Mouse (Mus musculus) neural tube, embryonic 14.5 days (tissue): ENCODE measurements around the gene Nxph3. TPM values are rescaled to one million over a fixed set of nuclear protein-coding genes. Genes with fewer than 3 reads are reported as not detected.

Experiments
- ATAC-seq: fragments of 200-750 bp; cut with Nextera tagmentation; 2 replicates; pipeline ENCODE4 v1.8.0; 2017; ENCODE audit warnings: low read depth, mild to moderate bottlenecking, moderate TSS enrichment, moderate library complexity
- H3K27ac ChIP-seq: fragments of 300-500 bp; sonication (generic); 2 replicates; pipeline ENCODE4 v1.5.1; 2014; ENCODE audit warnings: low read depth, mild to moderate bottlenecking, control low read depth, low read length, moderate library complexity, mixed read lengths
- H3K27me3 ChIP-seq: fragments of 300-500 bp; sonication (generic); 2 replicates; pipeline ENCODE4 v1.6.1; 2014; ENCODE audit warnings: low read length; ENCODE audit not compliant: control insufficient read depth, insufficient read depth
- H3K36me3 ChIP-seq: fragments of 300-500 bp; sonication (generic); 2 replicates; pipeline ENCODE4 v1.6.1; 2014; ENCODE audit warnings: low read length, mixed read lengths; ENCODE audit not compliant: control insufficient read depth, insufficient read depth
- H3K4me1 ChIP-seq: fragments of 300-500 bp; sonication (generic); 2 replicates; pipeline ENCODE4 v1.6.1; 2014; ENCODE audit warnings: low read length; ENCODE audit not compliant: control insufficient read depth, insufficient read depth
- H3K4me2 ChIP-seq: fragments of 300-500 bp; sonication (generic); 2 replicates; pipeline ENCODE4 v1.6.1; 2014; ENCODE audit warnings: mild to moderate bottlenecking, low read depth, low read length, control low read depth
- H3K4me3 ChIP-seq: fragments of 300-500 bp; sonication (generic); 2 replicates; pipeline ENCODE4 v1.5.1; 2014; ENCODE audit warnings: low read depth, low read length, control low read depth, mixed read lengths
- H3K9ac ChIP-seq: fragments of 300-500 bp; sonication (generic); replicated peaks from 2 replicates; pipeline ENCODE4 v1.6.1; 2014; ENCODE audit warnings: low read depth, mild to moderate bottlenecking, control low read depth, low read length, mixed read lengths
- H3K9me3 ChIP-seq: fragments of 300-500 bp; sonication (generic); 2 replicates; pipeline ENCODE4 v1.6.1; 2016; ENCODE audit warnings: low read length; ENCODE audit not compliant: control insufficient read depth
- WGBS: fragments of 180-500 bp; shearing (Covaris S2); extraction: QIAGEN DNeasy Blood & Tissue Kit; methylation state at CpG from one replicate; pipeline ENCODE4 v1.1.7; 2014; 5-methylcytosine and 5-hydroxymethylcytosine counted together
- polyA plus RNA-seq: library from polyadenylated mRNA; unstranded; fragments of >200 nt; fragmentation: Nextera tagmentation; extraction: Ambion mirVana; gene quantifications from 2 replicates; pipeline ENCODE4 v1.2.1, GENCODE M21; 2014

Gene Nxph3
- polyA plus RNA-seq, 1 experiment from 2014 or later, result 1.4 TPM

DNA sequence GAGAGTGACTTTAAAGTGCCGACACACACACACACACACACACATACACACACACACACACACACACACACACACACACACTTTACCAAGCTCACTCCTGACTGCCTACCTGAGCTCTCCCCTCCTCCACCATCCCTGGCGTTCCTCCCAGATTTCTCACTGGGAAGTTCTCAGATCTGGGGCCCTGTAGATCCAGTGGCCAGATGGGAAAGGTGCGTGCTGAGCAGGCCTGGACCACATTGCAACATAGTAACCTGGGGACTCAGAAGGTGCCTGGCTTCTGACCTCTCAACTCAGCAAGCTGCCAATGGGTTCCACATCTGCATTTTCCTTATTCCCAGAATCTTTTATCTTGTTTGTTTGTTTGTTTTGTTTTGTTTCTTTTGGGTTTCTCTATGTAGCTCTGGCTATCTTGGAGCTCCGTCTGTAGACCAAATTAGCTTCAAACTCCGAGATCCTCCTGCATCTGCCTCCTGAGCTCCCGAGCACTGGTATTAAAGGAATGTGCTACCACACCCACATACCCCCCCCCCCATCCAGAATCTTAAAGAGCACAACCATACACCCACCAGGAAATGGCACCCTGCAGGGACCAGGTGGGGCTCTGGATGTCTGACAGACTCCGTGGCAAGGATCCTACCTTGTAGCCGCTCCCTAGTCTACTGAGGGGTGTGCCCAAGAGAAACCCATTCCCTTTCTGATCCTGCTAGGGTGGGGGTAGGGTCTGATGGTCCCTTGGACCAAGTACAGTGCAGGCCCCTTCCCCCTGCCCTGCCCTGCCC is 30.4 kb upstream of the Nxph3 start:
- Histone ChIP-seq H3K4me3 (no peak overlapping the region), H3K4me1 (no peaks in the 10 kb centered on the region), H3K27me3 (no peaks in the 10 kb centered on the region), H3K27ac (no peak overlapping the region), H3K36me3 (no peaks in the 10 kb centered on the region), H3K4me2 (no peak overlapping the region), H3K9ac (no peak overlapping the region), H3K9me3 (no peaks in the 10 kb centered on the region)
- no peak for ATAC-seq
- 92% methylated on average over 8 of the region's 8 CpGs for WGBS

DNA sequence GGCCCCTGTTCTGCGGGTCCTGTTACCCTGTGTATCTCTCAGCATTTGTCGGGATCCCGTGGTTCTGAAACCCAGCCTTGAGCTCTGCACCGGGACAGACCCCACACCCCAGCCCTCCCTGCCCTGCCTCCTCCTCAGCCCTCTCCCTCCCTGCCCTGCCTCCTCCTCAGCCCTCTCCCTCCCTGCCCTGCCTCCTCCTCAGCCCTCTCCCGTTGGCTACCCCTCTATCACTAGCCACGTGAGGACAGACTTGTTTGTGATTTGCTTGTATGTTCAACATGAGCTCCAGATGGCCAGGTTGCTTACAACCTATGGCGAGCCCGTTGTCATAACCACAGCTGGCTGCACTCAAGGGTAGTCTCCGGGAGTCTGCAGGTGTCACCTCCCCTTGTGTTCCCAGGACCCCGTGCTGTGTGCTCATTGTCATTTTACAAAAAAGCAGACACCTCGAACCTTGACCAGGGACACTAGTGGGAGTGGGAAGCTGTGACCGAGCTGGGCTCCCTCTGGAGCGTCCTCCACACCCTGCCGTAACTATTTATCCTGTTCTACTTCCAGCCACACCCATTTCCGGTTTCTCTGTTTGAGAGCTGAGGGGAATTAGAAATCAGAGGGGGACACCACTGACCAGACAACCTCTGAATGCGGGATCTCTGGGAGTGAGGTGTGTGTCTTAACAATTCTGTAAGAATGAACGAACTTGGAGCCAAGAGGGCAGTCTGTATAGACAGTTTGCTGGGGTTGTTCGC is 26.4 kb upstream of the Nxph3 start:
- Histone ChIP-seq H3K27ac (no peak overlapping the region), H3K9ac (no peak overlapping the region), H3K9me3 (no peaks in the 10 kb centered on the region), H3K27me3 (no peaks in the 10 kb centered on the region), H3K4me1 (no peaks in the 10 kb centered on the region), H3K36me3 (no peaks in the 10 kb centered on the region), H3K4me3 (no peak overlapping the region), H3K4me2 (no peak overlapping the region)
- no peak for ATAC-seq
- WGBS, result 34% methylated on average over 18 of the region's 18 CpGs

GRCm38 (mm10) chr11:95538378-95539104 is 24.2 kb upstream of the Nxph3 start:
- Histone ChIP-seq H3K27ac (no peak overlapping the region), H3K9ac (no peak overlapping the region), H3K4me2 (no peak overlapping the region), H3K4me1 (no peaks in the 10 kb centered on the region), H3K27me3 (no peaks in the 10 kb centered on the region), H3K9me3 (no peaks in the 10 kb centered on the region), H3K36me3 (no peaks in the 10 kb centered on the region), H3K4me3 (no peak overlapping the region)
- no peak for ATAC-seq
- 63% methylated on average over 15 of the region's 15 CpGs for WGBS

DNA sequence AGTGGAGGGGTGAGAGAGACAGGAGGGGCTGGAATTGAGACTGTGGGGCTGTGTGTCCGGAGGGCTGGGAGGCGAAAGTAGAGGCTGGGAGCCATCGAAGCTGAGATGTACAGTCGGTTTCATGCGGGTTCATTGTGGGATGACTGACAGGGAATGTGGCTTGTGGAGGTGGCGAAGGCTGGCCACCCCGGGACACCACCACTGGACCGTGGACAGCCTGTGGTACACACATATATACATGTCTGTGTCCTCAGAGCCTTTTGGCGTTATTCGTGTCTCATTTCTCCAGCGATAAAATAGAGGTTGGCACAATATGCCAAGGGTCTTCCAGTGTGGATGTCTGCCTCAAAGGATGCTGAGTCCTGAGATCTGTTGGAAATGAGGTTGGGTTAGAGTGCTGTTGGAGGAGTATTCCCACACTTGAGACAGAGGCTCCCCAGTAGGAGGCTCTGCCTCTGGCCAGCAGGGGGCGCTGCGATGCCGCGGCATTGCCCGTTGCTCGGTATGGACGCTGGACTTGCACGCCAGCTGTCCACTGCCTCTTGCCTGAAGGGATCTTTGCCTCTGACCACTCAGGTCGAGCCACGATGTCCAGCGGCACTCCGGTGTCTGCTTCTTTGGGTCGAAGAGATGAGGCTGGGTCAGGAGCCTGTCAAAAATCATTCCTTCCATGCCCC is 19.3 kb upstream of the Nxph3 start:
- Histone ChIP-seq H3K4me2 (peak overlapping the region; percentile 39; the same call in 1 of the 2 replicates), H3K9me3 (no peaks in the 10 kb centered on the region), H3K4me1 (no peaks in the 10 kb centered on the region), H3K9ac (no peak overlapping the region; the same call in 1 of the 2 replicates), H3K27ac (no peak overlapping the region), H3K4me3 (no peak overlapping the region), H3K27me3 (no peaks in the 10 kb centered on the region), H3K36me3 (no peaks in the 10 kb centered on the region)
- ATAC-seq, result peak; percentile 84
- WGBS, result 26% methylated on average over 24 of the region's 24 CpGs

GRCm38 (mm10) chr11:95532353-95533072 is 18.1 kb upstream of the Nxph3 start:
- no peak for ATAC-seq
- H3K36me3 ChIP-seq, result no peaks in the 10 kb centered on the region
- no peaks in the 10 kb centered on the region for H3K9me3 ChIP-seq
- H3K27me3 ChIP-seq, result no peaks in the 10 kb centered on the region
- H3K4me2 ChIP-seq, result no peak overlapping the region
- no peaks in the 10 kb centered on the region for H3K4me1 ChIP-seq
- H3K9ac ChIP-seq, result 0 out of 2 replicates have a peak overlapping the region, but pooled peaks have one; percentile 7
- H3K4me3 ChIP-seq, result no peak overlapping the region
- 76% methylated on average over 13 of the region's 13 CpGs for WGBS
- H3K27ac ChIP-seq, result no peak overlapping the region

DNA sequence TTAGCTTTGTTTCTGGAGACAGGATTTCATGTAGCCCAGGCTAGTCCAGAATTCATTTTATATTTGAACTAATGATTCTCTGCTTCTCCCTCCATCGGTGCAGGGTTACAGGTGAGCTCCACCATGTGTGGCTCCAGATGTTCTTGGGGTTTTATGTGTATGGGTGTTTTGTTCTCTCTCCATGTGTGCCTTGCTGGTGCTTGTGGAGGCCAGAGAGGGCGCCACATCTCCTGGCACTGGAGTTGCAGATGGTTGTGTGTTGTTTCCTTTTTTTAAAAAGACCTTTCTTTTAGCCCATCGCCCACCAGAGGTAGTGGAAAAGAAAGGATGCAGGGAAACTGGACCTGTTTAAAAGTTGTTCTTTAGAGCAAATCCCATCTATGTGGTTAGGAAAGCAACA is 13.9 kb upstream of the Nxph3 start:
- Histone ChIP-seq H3K4me3 (no peak overlapping the region), H3K27ac (no peak overlapping the region), H3K4me2 (no peak overlapping the region), H3K9me3 (no peaks in the 10 kb centered on the region), H3K27me3 (no peaks in the 10 kb centered on the region), H3K9ac (no peak overlapping the region), H3K36me3 (no peaks in the 10 kb centered on the region), H3K4me1 (no peaks in the 10 kb centered on the region)
- ATAC-seq, result no peak
- WGBS, result 90% methylated on average over 3 of the region's 3 CpGs

DNA sequence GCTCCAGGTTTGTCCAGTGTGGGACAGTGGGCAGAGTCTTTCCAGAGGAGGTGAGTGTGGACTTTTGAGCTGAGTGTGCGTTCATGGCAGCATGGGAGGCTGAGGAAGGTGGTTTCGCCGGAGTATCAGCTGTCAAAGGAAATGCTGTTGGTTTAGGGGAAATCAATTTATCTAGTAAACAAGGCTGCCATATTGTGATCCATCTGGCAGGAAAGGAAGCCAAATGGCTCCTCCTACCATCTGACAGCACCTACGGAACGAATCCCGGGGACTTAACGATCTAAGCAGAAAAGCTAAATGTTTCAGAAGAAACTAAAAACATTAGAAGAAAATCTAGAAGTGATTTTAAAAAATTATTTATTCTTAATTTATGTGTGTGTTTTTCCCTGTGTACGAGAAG is 12.9 kb upstream of the Nxph3 start:
- Histone ChIP-seq H3K27ac (no peak overlapping the region), H3K4me3 (no peak overlapping the region), H3K4me1 (no peaks in the 10 kb centered on the region), H3K9ac (no peak overlapping the region), H3K4me2 (no peak overlapping the region), H3K36me3 (no peaks in the 10 kb centered on the region), H3K27me3 (no peaks in the 10 kb centered on the region), H3K9me3 (no peaks in the 10 kb centered on the region)
- WGBS, result 76% methylated on average over 8 of the region's 8 CpGs
- no peak for ATAC-seq

- Histone ChIP-seq H3K4me2 (peak overlapping the region; percentile 37; the same call in 1 of the 2 replicates), H3K9ac (no peak overlapping the region), H3K4me3 (no peak overlapping the region), H3K27ac (no peak overlapping the region), H3K36me3 (no peaks in the 10 kb centered on the region), H3K9me3 (no peaks in the 10 kb centered on the region), H3K4me1 (no peaks in the 10 kb centered on the region), H3K27me3 (no peaks in the 10 kb centered on the region)
- WGBS, result 1% methylated on average over 13 of the region's 13 CpGs
- ATAC-seq, result peak; percentile 59
Measured at GRCm38 (mm10) chr11:95521563-95521962, 7.2 kb upstream of the Nxph3 start.
